Mouse (Mus musculus) yolk sac, embryonic 10.5 days (tissue): ENCODE data around the gene Erv3.

ENCODE experiments used
- DNase-seq: peaks from one replicate; pipeline ENCODE4 v3.0.0-alpha.2; 2017; ENCODE audit warnings: low spot score

Gene Erv3

GRCm38 (mm10) chr2:131859721-131860120, at the start of gene Erv3:
Erv3 (minus strand) TSS chr2:131859747.
- no peak for DNase-seq

DNA sequence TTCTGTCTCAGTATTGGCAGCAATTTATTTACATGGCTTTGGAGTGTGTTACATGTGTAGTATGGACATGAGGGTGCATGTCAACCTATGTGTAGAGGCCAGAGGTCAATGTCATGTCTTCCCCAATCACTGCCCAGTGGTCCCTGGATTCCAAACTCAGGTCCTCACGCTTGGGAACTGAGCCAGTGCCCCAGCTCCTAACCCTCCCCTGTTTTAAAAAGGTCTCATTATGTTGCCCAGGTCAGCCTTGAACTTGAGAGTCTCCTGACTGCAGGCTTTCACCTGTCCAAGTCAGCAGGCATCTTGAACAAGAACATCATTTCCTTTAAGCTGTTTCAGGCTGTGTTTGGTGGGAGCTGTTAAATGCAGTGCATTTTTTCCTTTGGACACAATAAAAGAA, 49.4 kb upstream of the Erv3 start:
- no peak for DNase-seq

GRCm38 (mm10) chr2:131908351-131908861, 48.9 kb upstream of the Erv3 start:
- DNase-seq, result no peak

GRCm38 (mm10) chr2:131907311-131907710, 47.8 kb upstream of the Erv3 start:
- DNase-seq, result no peak

- no peak for DNase-seq
Observed at GRCm38 (mm10) chr2:131906846-131907245, 47.3 kb upstream of the Erv3 start.

DNA sequence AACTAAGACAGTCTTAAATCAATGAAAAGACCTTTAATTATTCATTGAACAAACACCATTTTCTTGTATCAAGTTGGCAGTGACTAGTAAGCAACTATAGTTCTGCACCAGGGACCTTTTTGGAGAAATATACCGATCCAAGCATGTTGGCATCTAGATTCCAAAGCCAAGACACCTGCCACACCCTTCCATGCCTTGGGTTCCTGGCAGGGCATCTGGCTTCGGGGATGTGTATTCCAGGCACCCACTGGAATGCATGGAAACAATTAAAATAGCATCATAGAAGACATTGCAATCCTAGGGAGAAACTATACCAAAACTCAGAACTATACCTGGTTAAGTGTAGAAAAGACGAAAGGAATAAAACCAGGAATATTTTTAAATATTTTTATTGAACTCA, 46.7 kb upstream of the Erv3 start:
- DNase-seq, result no peak

GRCm38 (mm10) chr2:131905776-131906175, 46.2 kb upstream of the Erv3 start:
- no peak for DNase-seq

GRCm38 (mm10) chr2:131905025-131905424, 45.5 kb upstream of the Erv3 start:
- DNase-seq, result no peak

DNA sequence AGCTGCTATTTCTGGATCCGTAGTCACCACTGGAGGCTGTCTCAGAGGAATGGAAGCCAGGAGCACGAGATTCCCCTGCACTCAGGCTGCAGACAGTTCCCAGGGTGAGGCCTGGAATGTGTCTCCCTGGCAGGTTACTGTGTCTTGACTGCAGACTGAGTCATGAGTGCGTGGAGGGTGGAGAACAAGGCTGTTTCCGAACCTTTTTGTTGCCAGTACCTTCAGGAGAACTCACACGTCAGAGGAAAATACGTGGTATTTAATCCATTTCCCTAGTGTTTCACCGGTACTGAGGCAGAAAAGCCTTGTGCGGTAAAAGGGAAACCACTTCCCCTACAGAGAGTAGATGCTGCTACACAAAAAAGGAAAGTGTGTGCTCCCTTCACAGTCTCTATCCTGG, 43.3 kb upstream of the Erv3 start:
- DNase-seq, result peak; percentile 74

DNA sequence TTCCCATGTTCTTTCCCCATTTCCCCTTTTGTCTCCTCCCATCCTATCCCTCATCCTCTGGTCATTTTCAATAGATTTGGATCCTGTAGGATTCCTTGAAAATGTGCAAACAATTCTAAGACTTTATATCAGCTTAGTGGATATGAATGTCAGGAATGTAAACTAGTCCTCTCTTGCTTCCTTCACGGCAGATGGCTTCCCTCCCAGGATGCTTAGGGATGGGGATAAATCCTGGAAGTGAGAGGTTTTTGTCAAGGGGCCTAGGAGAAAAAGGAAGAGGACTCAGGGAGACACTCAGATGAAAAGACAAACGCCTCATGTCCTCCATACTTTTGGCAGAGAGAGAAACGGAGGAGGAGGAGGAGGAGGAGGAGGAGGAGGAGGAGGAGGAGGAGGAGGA, 42.9 kb upstream of the Erv3 start:
- peak; percentile 42 for DNase-seq

DNA sequence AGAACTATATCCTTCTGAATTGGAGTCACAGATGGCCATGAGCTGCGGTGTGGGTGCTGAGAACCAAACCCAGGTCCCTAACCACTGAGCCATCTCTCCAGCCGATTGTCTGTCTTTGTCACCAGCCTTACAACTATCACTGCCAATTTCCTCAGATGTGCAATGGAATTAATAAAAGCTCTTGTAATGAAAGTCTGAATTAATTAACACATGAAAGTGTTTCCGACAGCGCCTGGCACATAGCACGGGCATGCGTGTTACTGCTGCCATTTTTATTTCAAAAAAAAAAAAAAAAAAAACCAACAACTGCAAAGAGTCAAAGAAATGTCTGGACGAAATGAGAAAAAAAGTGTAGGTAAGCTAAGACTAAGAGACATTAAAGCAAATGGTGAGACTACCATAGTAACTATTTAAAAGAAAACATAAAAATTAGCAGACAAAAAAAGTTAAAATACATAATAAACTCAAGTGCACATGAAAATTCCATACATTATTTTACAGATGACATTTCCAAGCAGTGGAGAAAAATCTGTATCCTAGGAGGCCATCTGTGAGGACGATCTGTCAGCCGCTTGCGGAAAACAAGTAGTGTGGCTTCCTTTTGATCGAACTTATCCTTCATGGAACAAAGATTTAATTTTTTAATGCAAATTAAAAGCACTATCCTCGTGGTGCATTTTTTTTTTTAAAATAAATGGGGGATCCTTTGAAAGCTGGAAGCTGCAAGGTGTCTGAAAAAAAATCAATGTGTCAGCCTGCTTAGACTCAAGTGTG, 38.0 kb upstream of the Erv3 start:
- DNase-seq, result no peak

- no peak for DNase-seq
Observed at GRCm38 (mm10) chr2:131896011-131896410, 36.5 kb upstream of the Erv3 start.

DNA sequence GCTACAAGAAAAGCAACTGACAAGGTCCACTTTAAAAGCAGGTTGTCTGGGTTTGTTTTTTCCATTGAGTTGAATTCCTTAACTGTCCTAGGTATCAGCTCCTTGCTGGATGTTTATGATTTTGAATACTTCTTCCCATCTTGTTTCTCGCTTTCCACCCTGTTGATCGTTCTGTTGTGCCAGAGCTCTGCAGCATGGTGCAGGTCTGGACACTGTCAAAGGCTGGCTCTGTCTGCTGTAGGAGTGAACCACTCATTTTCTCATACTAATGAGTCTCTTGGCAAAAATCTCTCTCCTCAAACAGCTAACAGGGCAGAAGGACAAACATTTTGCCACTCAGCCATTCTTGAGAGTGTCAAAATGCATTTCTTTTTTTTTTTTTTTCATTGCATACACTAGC, 35.6 kb upstream of the Erv3 start:
- DNase-seq, result peak; percentile 47

DNA sequence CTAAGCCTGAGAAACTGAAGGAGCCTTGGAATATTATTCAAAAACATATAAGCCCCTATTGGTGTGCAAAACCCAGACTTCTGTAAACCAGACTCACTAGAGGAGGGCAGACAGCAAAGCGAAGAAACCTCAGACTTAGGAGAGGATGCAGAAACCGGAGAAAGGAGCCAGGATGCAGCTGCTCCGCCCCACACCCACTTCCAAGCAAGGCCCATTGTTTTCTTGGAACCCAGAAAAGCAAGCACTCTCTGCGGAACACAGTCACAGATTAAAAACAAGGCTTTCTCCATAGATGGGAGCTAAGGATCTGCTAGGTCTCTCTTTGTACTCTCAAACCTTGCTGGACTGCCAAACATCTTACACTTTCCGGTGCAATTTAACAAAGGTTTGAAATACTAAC, 33.0 kb upstream of the Erv3 start:
- DNase-seq, result no peak

- DNase-seq, result no peak
Observed at GRCm38 (mm10) chr2:131888233-131888632, 28.7 kb upstream of the Erv3 start.

- DNase-seq, result no peak
Observed at GRCm38 (mm10) chr2:131886503-131887160, 27.1 kb upstream of the Erv3 start.

DNA sequence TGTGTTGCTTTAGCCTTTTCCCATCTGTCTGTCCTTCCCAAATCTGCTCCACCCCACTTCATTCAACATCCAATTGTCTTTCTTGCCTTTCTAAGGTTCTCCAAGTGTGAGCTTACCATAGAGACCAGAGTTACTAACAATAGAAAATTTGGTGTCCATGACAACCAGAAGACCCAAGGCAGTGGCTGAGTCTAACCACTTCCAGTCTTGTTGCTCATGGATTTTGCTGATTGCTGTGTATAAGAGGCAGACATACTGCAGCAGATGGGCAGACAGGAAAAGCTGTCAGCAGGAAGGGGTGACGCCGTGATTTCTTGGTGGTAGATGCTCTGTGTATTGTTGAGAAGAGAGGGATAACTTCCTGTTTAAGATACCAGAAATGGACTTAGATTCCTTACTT, 23.6 kb upstream of the Erv3 start:
- no peak for DNase-seq

DNA sequence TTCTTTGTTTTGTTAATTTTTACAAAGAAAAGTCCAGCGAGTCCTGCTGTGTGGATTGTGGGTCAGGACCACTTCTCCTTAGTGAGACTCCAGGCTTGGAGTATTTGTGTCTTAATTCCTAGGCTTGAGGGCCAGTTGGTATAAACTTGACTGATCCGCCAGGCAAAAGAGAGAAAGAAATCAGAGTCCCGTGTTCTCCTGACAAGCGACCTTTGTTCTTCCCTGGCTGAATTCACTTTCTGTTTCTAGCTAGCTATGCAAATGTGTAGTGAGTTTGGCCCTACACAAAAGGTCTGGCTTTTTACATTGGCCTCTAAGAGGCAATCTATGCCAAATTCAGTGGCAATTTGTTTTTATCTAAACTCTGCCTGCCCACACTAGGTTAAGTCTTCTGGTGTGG, 22.2 kb upstream of the Erv3 start:
- DNase-seq, result peak; percentile 26

DNA sequence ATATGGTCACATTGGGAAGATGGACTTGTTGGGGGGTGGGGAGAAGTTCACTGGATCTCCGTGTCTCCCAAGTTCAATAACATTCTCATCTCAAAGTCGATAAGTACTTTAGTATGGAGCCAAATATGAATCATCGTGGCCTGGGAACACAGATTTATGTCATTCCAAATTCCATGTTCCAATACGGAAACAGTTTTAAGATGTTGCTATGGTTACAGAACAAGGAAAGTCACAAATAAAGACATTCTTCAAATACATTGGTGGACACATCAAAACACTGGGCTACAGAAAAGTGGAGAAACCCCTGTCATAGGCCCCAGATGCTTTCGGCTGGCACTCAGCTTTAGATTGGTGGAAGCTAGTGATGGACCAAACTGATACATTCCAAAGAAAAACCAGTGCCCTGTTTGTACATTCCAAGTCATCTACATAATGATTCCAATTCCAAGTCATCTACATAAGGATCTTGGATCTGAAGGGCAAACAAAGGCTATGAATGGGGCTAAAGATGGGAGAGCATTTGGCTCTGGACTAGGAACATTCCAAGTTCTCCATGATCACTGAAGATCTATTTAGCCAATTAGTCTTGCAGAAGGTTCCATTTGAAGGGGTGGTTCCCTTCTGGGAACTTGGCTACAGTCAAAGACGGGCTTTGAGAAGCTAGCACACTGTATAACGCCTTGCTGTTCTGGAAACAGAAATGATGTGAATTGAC, 17.2 kb upstream of the Erv3 start:
- no peak for DNase-seq

DNA sequence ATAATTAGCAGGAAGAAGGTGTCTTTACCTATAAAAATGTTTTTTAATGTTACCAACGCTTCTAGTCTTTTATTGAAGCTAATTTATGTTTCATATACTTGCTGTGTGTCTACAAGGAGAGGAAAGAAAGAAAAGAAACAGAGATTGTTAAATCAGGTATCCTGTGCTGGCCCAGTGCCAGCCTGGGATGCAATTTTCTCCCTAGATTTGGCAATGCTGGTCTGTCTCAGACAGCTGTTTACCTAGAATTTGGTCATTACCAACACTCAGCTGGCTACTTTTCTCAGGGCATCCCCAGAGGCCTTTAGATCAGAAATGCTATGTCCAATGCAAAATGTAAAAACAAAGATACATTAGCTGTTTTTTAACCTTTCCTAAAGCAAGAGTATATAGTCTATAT, 13.8 kb upstream of the Erv3 start:
- DNase-seq, result no peak

DNA sequence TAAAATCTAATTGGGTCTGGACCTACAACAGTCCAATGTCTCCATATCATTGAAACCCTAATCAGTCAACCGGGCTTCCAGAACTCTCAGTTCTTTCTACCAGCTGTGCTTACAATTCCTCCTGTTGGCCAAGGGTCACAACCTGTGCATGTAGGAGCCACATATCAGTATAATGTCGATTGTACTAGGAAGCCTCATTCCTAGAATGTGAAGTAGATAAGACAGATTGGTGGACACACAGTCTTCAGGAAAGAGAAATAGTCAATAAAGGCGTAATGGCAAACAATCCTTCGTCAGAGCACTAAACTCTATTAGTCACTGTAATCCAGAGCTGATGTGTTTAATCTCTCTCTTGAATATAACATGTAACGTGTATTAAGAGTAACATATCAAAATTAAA, 9.4 kb upstream of the Erv3 start:
- no peak for DNase-seq

DNA sequence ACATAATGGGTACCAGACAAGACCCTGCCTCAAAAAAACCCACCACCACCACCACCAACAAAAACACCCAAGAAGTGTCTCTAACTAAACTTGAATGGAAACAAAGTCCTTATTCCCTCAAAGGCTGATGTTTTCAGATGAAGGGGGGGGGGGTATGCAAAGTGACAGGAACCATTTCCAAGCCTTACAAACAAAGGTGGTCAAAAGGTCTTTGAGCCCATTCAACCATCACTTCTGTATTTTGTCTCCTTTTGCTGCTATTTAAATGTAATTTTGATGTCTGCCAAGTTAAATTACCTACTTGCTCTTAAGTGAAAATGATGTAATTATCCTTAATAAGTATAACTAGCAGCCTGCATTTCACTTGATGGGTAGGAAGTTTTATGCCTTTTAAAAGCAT, 7.1 kb upstream of the Erv3 start:
- no peak for DNase-seq

- no peak for DNase-seq
Observed at GRCm38 (mm10) chr2:131864262-131864796, 4.8 kb upstream of the Erv3 start.
